Mouse (Mus musculus) midbrain, embryonic 13.5 days (tissue): ENCODE data around the gene Xk. TPM values are rescaled to one million over a fixed set of nuclear protein-coding genes. Genes with fewer than 3 reads are reported as not detected.
A peak's percentile ranks its signal among the peaks of the same experiment; 100 is the strongest.
"Not testable (repeated sequence)": the region's sequence is repeated elsewhere in the genome, so short reads cannot be mapped to it uniquely, and the experiment has no call there.

Experiments
- ATAC-seq: fragments of 200-750 bp; cut with Nextera tagmentation; 2 replicates; pipeline ENCODE4 v1.8.0; 2017; ENCODE audit warnings: mild to moderate bottlenecking, moderate TSS enrichment, moderate library complexity
- H3K27ac ChIP-seq: fragments of 300-500 bp; sonication (generic); 2 replicates; pipeline ENCODE4 v1.5.1; 2015; ENCODE audit warnings: inconsistent platforms, mild to moderate bottlenecking, moderate library complexity
- H3K27me3 ChIP-seq: fragments of 300-500 bp; sonication (generic); 2 replicates; pipeline ENCODE4 v1.6.1; 2015; ENCODE audit warnings: mild to moderate bottlenecking, inconsistent platforms
- H3K36me3 ChIP-seq: fragments of 300-500 bp; sonication (generic); 2 replicates; pipeline ENCODE4 v1.6.1; 2015; ENCODE audit warnings: mild to moderate bottlenecking, inconsistent platforms
- H3K4me1 ChIP-seq: fragments of 300-500 bp; sonication (generic); replicated peaks from 2 replicates; pipeline ENCODE4 v1.6.1; 2015; ENCODE audit warnings: inconsistent platforms
- H3K4me2 ChIP-seq: fragments of 300-500 bp; sonication (generic); replicated peaks from 2 replicates; pipeline ENCODE4 v1.6.1; 2015; ENCODE audit warnings: moderate library complexity, mild to moderate bottlenecking, inconsistent platforms
- H3K4me3 ChIP-seq: fragments of 300-500 bp; sonication (generic); replicated peaks from 2 replicates; pipeline ENCODE4 v1.5.1; 2015; ENCODE audit warnings: mild to moderate bottlenecking, inconsistent platforms
- H3K9ac ChIP-seq: fragments of 300-500 bp; sonication (generic); replicated peaks from 2 replicates; pipeline ENCODE4 v1.6.1; 2015; ENCODE audit warnings: mild to moderate bottlenecking, inconsistent platforms
- H3K9me3 ChIP-seq: fragments of 300-500 bp; sonication (generic); 2 replicates; pipeline ENCODE4 v1.6.1; 2016; ENCODE audit warnings: mild to moderate bottlenecking, inconsistent platforms
- WGBS: fragments of 180-500 bp; shearing (Covaris S2); methylation state at CpG from one replicate; pipeline ENCODE4 v1.1.7; 2015; 5-methylcytosine and 5-hydroxymethylcytosine counted together
- polyA plus RNA-seq: library from polyadenylated mRNA; unstranded; fragments of >200 nt; fragmentation: Nextera tagmentation; extraction: Ambion mirVana; gene quantifications from 2 replicates; pipeline ENCODE4 v1.2.1, GENCODE M21; 2015

Xk gene
- polyA plus RNA-seq, 1 experiment from 2014 or later: 2.3 TPM

- Histone ChIP-seq H3K9ac (no peak overlapping the region), H3K4me1 (no peaks in the 10 kb centered on the region), H3K4me3 (no peak overlapping the region), H3K4me2 (no peak overlapping the region), H3K27ac (no peak overlapping the region), H3K9me3 (no peaks in the 10 kb centered on the region), H3K27me3 (no peaks in the 10 kb centered on the region), H3K36me3 (no peaks in the 10 kb centered on the region)
- ATAC-seq: no peak
- 55% methylated on average over 3 of the region's 3 CpGs for whole genome bisulfite sequencing
These were observed 1.4 kb upstream of the Xk start for GRCm38 (mm10) chrX:9271112-9271511.

GRCm38 (mm10) chrX:9271947-9272459, 553 bp upstream of the Xk start:
- Histone ChIP-seq H3K36me3 (no peaks in the 10 kb centered on the region), H3K9me3 (no peaks in the 10 kb centered on the region), H3K4me2 (peak overlapping the region; percentile 54), H3K4me1 (no peaks in the 10 kb centered on the region), H3K4me3 (peak overlapping the region; percentile 56), H3K27me3 (no peaks in the 10 kb centered on the region), H3K27ac (no peak overlapping the region), H3K9ac (0 out of 2 replicates have a peak overlapping the region, but pooled peaks have one; percentile 23)
- no peak; the same call in 1 of the 2 replicates for ATAC-seq
- WGBS: 32% methylated on average over 8 of the region's 8 CpGs

GRCm38 (mm10) chrX:9273377-9274002, 934 bp downstream of the Xk start:
- H3K9me3 ChIP-seq: no peaks in the 10 kb centered on the region
- H3K36me3 ChIP-seq: no peaks in the 10 kb centered on the region
- no peaks in the 10 kb centered on the region for H3K27me3 ChIP-seq
- no peak overlapping the region for H3K27ac ChIP-seq
- no peak overlapping the region for H3K9ac ChIP-seq
- H3K4me1 ChIP-seq: no peaks in the 10 kb centered on the region
- ATAC-seq: no peak
- 56% methylated on average over 12 of the region's 12 CpGs for WGBS
- H3K4me3 ChIP-seq: peak overlapping the region; percentile 56
- H3K4me2 ChIP-seq: peak overlapping the region; percentile 54

- no peaks in the 10 kb centered on the region for H3K27me3 ChIP-seq
- H3K27ac ChIP-seq: no peak overlapping the region
- no peak overlapping the region for H3K4me3 ChIP-seq
- WGBS: 82% methylated on average over 8 of the region's 8 CpGs
- no peak overlapping the region for H3K4me2 ChIP-seq
- no peaks in the 10 kb centered on the region for H3K9me3 ChIP-seq
- no peak overlapping the region for H3K9ac ChIP-seq
- H3K4me1 ChIP-seq: no peaks in the 10 kb centered on the region
- no peak for ATAC-seq
- no peaks in the 10 kb centered on the region for H3K36me3 ChIP-seq
These were observed 1.8 kb downstream of the Xk start for GRCm38 (mm10) chrX:9274321-9274720.

- H3K27ac ChIP-seq, H3K9me3 ChIP-seq, H3K4me2 ChIP-seq, H3K4me3 ChIP-seq, H3K27me3 ChIP-seq, H3K4me1 ChIP-seq, H3K36me3 ChIP-seq, ATAC-seq, H3K9ac ChIP-seq: not testable (repeated sequence)
- WGBS: no CpG with 5 or more reads among the region's 1 CpGs
These were observed 10.9 kb downstream of the Xk start, which contains the start of gene H2al1m for GRCm38 (mm10) chrX:9283464-9283863. TSS of gene H2al1m (plus strand) at chrX:9283764.

GRCm38 (mm10) chrX:9293140-9293829, 20.7 kb downstream of the Xk start:
- not testable (repeated sequence) for H3K27me3 ChIP-seq, H3K27ac ChIP-seq, H3K4me3 ChIP-seq, H3K9me3 ChIP-seq, H3K4me1 ChIP-seq, ATAC-seq, H3K36me3 ChIP-seq, H3K4me2 ChIP-seq, H3K9ac ChIP-seq
- WGBS: 94% methylated on average over 4 of the region's 4 CpGs

- Histone ChIP-seq H3K4me1 (no peaks in the 10 kb centered on the region), H3K27me3 (no peaks in the 10 kb centered on the region), H3K9me3 (no peaks in the 10 kb centered on the region), H3K9ac (no peak overlapping the region), H3K4me3 (no peak overlapping the region), H3K27ac (no peak overlapping the region), H3K36me3 (no peaks in the 10 kb centered on the region), H3K4me2 (no peak overlapping the region)
- 87% methylated on average over 5 of the region's 5 CpGs for WGBS
- no peak for ATAC-seq
These were observed 25.9 kb downstream of the Xk start for GRCm38 (mm10) chrX:9298413-9298864.

- Histone ChIP-seq H3K4me2 (no peak overlapping the region), H3K27me3 (no peaks in the 10 kb centered on the region), H3K4me3 (no peak overlapping the region), H3K27ac (no peak overlapping the region), H3K4me1 (no peaks in the 10 kb centered on the region), H3K9ac (no peak overlapping the region), H3K36me3 (no peaks in the 10 kb centered on the region), H3K9me3 (no peaks in the 10 kb centered on the region)
- ATAC-seq: no peak
- 89% methylated on average over 5 of the region's 5 CpGs for WGBS
These were observed 30.2 kb downstream of the Xk start for GRCm38 (mm10) chrX:9302791-9303190.

- WGBS: 77% methylated on average over 1 of the region's 1 CpGs
These were observed 30.9 kb downstream of the Xk start for GRCm38 (mm10) chrX:9303455-9303854.

GRCm38 (mm10) chrX:9316457-9316856, 43.9 kb downstream of the Xk start:
- not testable (repeated sequence) for H3K9ac ChIP-seq, H3K9me3 ChIP-seq, ATAC-seq, H3K36me3 ChIP-seq, H3K27me3 ChIP-seq, H3K4me3 ChIP-seq, H3K4me2 ChIP-seq, H3K4me1 ChIP-seq, H3K27ac ChIP-seq

More at GRCm38 (mm10) chrX:9303455-9303854, 30.9 kb downstream of the Xk start:
- ATAC-seq: no peak
- no peaks in the 10 kb centered on the region for H3K9me3 ChIP-seq
- no peak overlapping the region for H3K27ac ChIP-seq
- H3K4me2 ChIP-seq: no peak overlapping the region
- no peaks in the 10 kb centered on the region for H3K36me3 ChIP-seq
- H3K4me1 ChIP-seq: no peaks in the 10 kb centered on the region
- H3K27me3 ChIP-seq: no peaks in the 10 kb centered on the region
- H3K9ac ChIP-seq: no peak overlapping the region
- H3K4me3 ChIP-seq: no peak overlapping the region

GRCm38 (mm10) chrX:9327954-9328353, 55.4 kb downstream of the Xk start:
- 89% methylated on average over 26 of the region's 26 CpGs for WGBS
- not testable (repeated sequence) for H3K27ac ChIP-seq, ATAC-seq, H3K36me3 ChIP-seq, H3K9ac ChIP-seq, H3K4me3 ChIP-seq, H3K9me3 ChIP-seq, H3K27me3 ChIP-seq, H3K4me1 ChIP-seq, H3K4me2 ChIP-seq

- H3K36me3 ChIP-seq, H3K27ac ChIP-seq, H3K4me3 ChIP-seq, H3K4me1 ChIP-seq, H3K4me2 ChIP-seq, ATAC-seq, H3K27me3 ChIP-seq, H3K9me3 ChIP-seq, H3K9ac ChIP-seq: not testable (repeated sequence)
- 89% methylated on average over 12 of the region's 12 CpGs for WGBS
These were observed 59.9 kb downstream of the Xk start for GRCm38 (mm10) chrX:9332366-9332962.
